Mouse (Mus musculus) embryonic fibroblast, embryonic 13.5 days (primary cell): ENCODE measurements around the gene Kazn.

ENCODE experiments used
- CTCF ChIP-seq: IDR thresholded peaks from 2 replicates; pipeline ENCODE4 v1.5.1; 2011; ENCODE audit warnings: mild to moderate bottlenecking, control low read depth, low read length, moderate library complexity, borderline replicate concordance; ENCODE audit not compliant: insufficient read depth
- POLR2A ChIP-seq: IDR thresholded peaks from 2 replicates; pipeline ENCODE4 v1.6.1; 2011; ENCODE audit warnings: low read depth, mild to moderate bottlenecking, control low read depth, low read length, moderate library complexity

DNA sequence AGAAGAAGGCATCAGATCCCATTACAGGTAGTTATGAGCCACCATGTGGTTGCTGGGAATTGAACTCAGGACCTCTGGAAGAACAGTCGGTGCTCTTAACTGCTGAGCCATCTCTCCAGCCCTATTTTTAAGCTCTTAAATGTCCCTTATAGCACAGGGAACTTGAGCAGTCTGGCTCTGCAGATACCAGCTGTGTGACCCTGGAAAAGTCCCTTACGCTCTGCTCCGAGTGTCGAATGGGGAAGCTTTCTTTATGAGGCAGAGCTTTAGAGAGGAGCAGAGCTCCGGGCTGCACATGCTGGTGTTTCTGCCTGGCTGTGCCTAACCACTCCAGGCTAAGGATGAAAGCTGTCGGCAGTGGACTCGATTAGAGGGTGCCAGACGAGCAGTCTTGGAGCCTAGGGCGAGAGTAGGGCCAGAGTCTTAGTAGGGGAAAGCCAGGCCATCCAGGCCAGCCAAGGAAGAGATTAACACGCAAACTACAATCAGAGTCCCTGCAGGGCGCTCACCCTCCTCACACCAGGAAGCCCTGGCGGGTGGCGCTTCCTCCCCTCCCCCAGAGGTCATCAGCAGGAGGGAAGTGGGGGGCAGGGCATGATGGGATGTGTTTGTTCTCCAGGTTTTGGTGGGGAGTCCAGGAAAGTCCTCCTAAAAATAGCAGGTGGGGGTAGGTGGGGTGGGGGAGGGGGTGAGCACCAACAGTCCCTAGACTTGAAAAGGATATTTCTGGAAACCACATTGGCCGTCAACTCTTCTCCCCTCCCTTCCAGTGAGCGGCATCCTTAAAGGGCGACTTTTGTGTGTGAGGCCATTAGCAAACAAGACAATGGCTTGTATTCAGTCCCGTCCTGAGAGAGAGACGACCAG is 73.1 kb downstream of the Kazn start:
- TF ChIP-seq POLR2A = no peak
- no peak for TF ChIP-seq CTCF
